Mouse (Mus musculus) spleen, postnatal 10 days (tissue): ENCODE results near the gene Lap3.

ENCODE experiments used
- DNase-seq, 2 experiments: peaks; one replicate each; pipeline ENCODE4 v3.0.0; 2021 to 2022; ENCODE audit warnings: low spot score in 2 of 2

Lap3 gene

GRCm38 (mm10) chr5:45495429-45495975, 2.3 kb downstream of the Lap3 start:
- DNase-seq, result no peak

GRCm38 (mm10) chr5:45496042-45496441, 2.9 kb downstream of the Lap3 start:
- no peak for DNase-seq

- DNase-seq, result no peak
Measured at GRCm38 (mm10) chr5:45496479-45496878, 3.3 kb downstream of the Lap3 start.

- DNase-seq, result no peak
Measured at GRCm38 (mm10) chr5:45496930-45497550, 3.9 kb downstream of the Lap3 start.

GRCm38 (mm10) chr5:45497564-45497963, 4.4 kb downstream of the Lap3 start:
- no peak for DNase-seq

GRCm38 (mm10) chr5:45510071-45510470, 16.9 kb downstream of the Lap3 start:
- DNase-seq, result no peak

GRCm38 (mm10) chr5:45512908-45513307, 19.7 kb downstream of the Lap3 start:
- DNase-seq, result no peak

GRCm38 (mm10) chr5:45513511-45513910, 20.3 kb downstream of the Lap3 start:
- no peak for DNase-seq

- no peak for DNase-seq
Measured at GRCm38 (mm10) chr5:45514599-45514998, 21.4 kb downstream of the Lap3 start.

GRCm38 (mm10) chr5:45515151-45515743, 22.1 kb downstream of the Lap3 start:
- DNase-seq, result no peak

- peak; percentile 91 to 94 for DNase-seq
Measured at GRCm38 (mm10) chr5:45519960-45520808, 27.0 kb downstream of the Lap3 start, which contains the start of gene Med28. TSS of gene Med28 (plus strand) at chr5:45520229.

GRCm38 (mm10) chr5:45520809-45521110, 27.6 kb downstream of the Lap3 start:
- no peak for DNase-seq

GRCm38 (mm10) chr5:45521601-45522000, 28.4 kb downstream of the Lap3 start:
- no peak for DNase-seq

- DNase-seq, result no peak
Measured at GRCm38 (mm10) chr5:45525101-45525500, 31.9 kb downstream of the Lap3 start.

- no peak for DNase-seq
Measured at GRCm38 (mm10) chr5:45526338-45526737, 33.2 kb downstream of the Lap3 start.

- peak in 1 of 2 experiments; percentile 37 for DNase-seq
Measured at GRCm38 (mm10) chr5:45529696-45530095, 36.5 kb downstream of the Lap3 start.

- peak; percentile 24 to 74 for DNase-seq
Measured at GRCm38 (mm10) chr5:45534319-45535098, 41.3 kb downstream of the Lap3 start.

GRCm38 (mm10) chr5:45535177-45535576, 42.0 kb downstream of the Lap3 start:
- no peak for DNase-seq

- no peak for DNase-seq
Measured at GRCm38 (mm10) chr5:45539502-45539901, 46.3 kb downstream of the Lap3 start.

GRCm38 (mm10) chr5:45543374-45543773, 50.2 kb downstream of the Lap3 start:
- DNase-seq, result no peak

- no peak for DNase-seq
Measured at GRCm38 (mm10) chr5:45549586-45549985, 56.4 kb downstream of the Lap3 start.
